Mouse (Mus musculus): ENCODE measurements around the gene Gngt2. TPM values are rescaled to one million over a fixed set of nuclear protein-coding genes. Genes with fewer than 3 reads are reported as not detected.

Gene Gngt2
- polyA plus RNA-seq, 1 experiment from 2014 or later, result 9.2 TPM

GRCm38 (mm10) chr11:95807884-95808283 is 29.1 kb upstream of the Gngt2 start:
- no peak overlapping the region for H3K4me3 ChIP-seq (ENCODE audit: low read depth, low read length)
- H3K36me3 ChIP-seq (replicated peaks; ENCODE audit: control insufficient read depth, insufficient read depth, low read depth, low read length), result no peaks in the 10 kb centered on the region
- ATAC-seq (replicated peaks; ENCODE audit: insufficient number of reproducible peaks, low FRiP score, low TSS enrichment, low read depth), result no peak
- H3K9ac ChIP-seq (replicated peaks; ENCODE audit: low read length), result no peak overlapping the region
- H3K27me3 ChIP-seq (ENCODE audit: control insufficient read depth, insufficient read depth, low read length), result no peaks in the 10 kb centered on the region
- no peak overlapping the region for H3K27ac ChIP-seq (replicated peaks; ENCODE audit: low read depth, low read length)
- H3K4me2 ChIP-seq (ENCODE audit: low read depth, low read length), result no peak overlapping the region
- WGBS, result 90% methylated on average over 5 of the region's 5 CpGs
- H3K4me1 ChIP-seq (ENCODE audit: control insufficient read depth, insufficient read depth, low read length), result no peaks in the 10 kb centered on the region
- DNase-seq (ENCODE audit: low spot score), result no peak
- H3K9me3 ChIP-seq (replicated peaks; ENCODE audit: control insufficient read depth, low read length), result no peaks in the 10 kb centered on the region

DNA sequence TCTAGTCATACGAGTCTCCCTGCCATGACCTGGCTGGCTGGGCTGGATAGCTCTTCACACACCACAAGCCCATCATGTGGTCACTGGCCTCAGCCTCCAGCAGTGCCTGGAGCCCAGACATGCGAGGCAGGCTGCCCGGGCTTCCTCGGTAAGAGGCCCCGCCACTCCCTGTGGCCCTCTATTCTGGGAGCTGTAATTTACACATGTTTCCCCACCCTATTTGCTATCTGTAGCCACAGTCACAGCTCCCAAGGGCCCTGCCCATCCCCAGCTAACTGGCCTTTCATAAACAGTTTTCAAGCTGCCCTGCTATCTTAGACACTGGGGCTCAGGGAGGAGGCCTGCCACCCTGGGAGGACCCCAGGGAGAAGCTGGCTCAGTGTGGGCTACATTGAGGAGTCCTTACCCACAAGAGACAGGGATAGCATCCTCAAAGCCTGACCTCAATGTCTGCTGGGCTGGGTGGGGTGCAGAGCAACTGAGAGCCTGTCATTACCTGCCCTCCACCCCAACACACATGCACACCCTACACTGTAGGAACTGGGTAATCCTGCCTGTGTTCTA is 28.5 kb upstream of the Gngt2 start:
- Histone ChIP-seq H3K27ac (replicated peaks; ENCODE audit: low read depth, low read length) (no peak overlapping the region), H3K9ac (replicated peaks; ENCODE audit: low read length) (no peak overlapping the region), H3K4me2 (ENCODE audit: low read depth, low read length) (no peak overlapping the region), H3K4me3 (ENCODE audit: low read depth, low read length) (no peak overlapping the region), H3K27me3 (ENCODE audit: control insufficient read depth, insufficient read depth, low read length) (no peaks in the 10 kb centered on the region), H3K36me3 (replicated peaks; ENCODE audit: control insufficient read depth, insufficient read depth, low read depth, low read length) (no peaks in the 10 kb centered on the region), H3K4me1 (ENCODE audit: control insufficient read depth, insufficient read depth, low read length) (no peaks in the 10 kb centered on the region), H3K9me3 (replicated peaks; ENCODE audit: control insufficient read depth, low read length) (no peaks in the 10 kb centered on the region)
- ATAC-seq (replicated peaks; ENCODE audit: insufficient number of reproducible peaks, low FRiP score, low TSS enrichment, low read depth) (no peak; the same call in 1 of the 2 replicates), DNase-seq (ENCODE audit: low spot score) (no peak)
- 74% methylated on average over 5 of the region's 5 CpGs for WGBS

DNA sequence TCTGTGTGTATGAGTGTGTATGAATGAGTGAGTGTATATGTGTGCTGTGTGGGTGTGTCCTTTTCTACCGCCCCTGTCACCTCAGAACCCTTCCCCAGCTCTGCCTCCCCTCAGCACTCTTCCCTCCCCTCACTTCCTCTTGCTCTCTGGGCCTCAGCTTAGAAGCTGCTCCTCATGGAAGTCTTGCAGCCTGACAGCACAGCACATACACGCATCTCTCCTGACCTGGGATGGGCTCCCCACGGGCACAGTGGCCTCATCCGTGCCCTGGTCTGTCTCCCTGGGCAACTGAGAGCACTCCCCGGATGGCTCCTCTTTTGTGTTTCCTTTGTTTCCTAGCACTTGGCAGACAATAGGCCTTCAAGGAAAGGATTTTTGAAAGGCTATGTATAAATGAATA is 27.4 kb upstream of the Gngt2 start:
- DNase-seq (ENCODE audit: low spot score) (no peak), ATAC-seq (replicated peaks; ENCODE audit: insufficient number of reproducible peaks, low FRiP score, low TSS enrichment, low read depth) (no peak)
- Histone ChIP-seq H3K4me3 (ENCODE audit: low read depth, low read length) (no peak overlapping the region), H3K4me2 (ENCODE audit: low read depth, low read length) (no peak overlapping the region), H3K4me1 (ENCODE audit: control insufficient read depth, insufficient read depth, low read length) (no peaks in the 10 kb centered on the region), H3K27ac (replicated peaks; ENCODE audit: low read depth, low read length) (no peak overlapping the region), H3K27me3 (ENCODE audit: control insufficient read depth, insufficient read depth, low read length) (no peaks in the 10 kb centered on the region), H3K9ac (replicated peaks; ENCODE audit: low read length) (no peak overlapping the region), H3K9me3 (replicated peaks; ENCODE audit: control insufficient read depth, low read length) (no peaks in the 10 kb centered on the region), H3K36me3 (replicated peaks; ENCODE audit: control insufficient read depth, insufficient read depth, low read depth, low read length) (no peaks in the 10 kb centered on the region)
- WGBS, result 36% methylated on average over 5 of the region's 5 CpGs

DNA sequence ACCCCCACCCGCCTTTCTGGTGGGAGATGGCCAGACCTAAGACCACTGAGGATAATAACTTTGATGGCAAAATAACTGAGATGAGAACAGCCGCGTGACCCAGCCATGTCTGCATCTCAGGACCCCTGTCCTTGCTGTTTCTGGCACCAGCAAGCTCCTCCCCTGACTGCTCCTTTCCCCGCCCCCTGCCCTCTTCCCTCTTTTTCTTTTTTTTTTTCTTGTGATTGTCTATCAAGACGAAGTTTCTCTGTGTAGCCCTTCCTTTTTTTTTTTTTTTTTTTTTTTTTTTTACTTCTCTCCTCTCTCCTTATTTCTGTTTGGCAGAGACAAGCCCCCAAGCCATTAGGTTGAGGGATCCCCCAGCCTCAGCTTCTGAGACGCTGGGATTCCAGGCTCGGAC is 26.2 kb upstream of the Gngt2 start:
- Histone ChIP-seq H3K9ac (replicated peaks; ENCODE audit: low read length) (no peak overlapping the region), H3K4me3 (ENCODE audit: low read depth, low read length) (no peak overlapping the region), H3K9me3 (replicated peaks; ENCODE audit: control insufficient read depth, low read length) (no peaks in the 10 kb centered on the region), H3K4me2 (ENCODE audit: low read depth, low read length) (no peak overlapping the region), H3K27ac (replicated peaks; ENCODE audit: low read depth, low read length) (no peak overlapping the region), H3K36me3 (replicated peaks; ENCODE audit: control insufficient read depth, insufficient read depth, low read depth, low read length) (no peaks in the 10 kb centered on the region), H3K27me3 (ENCODE audit: control insufficient read depth, insufficient read depth, low read length) (no peaks in the 10 kb centered on the region), H3K4me1 (ENCODE audit: control insufficient read depth, insufficient read depth, low read length) (no peaks in the 10 kb centered on the region)
- 54% methylated on average over 7 of the region's 7 CpGs for WGBS
- no peak for DNase-seq (ENCODE audit: low spot score)
- no peak for ATAC-seq (replicated peaks; ENCODE audit: insufficient number of reproducible peaks, low FRiP score, low TSS enrichment, low read depth)

- no peaks in the 10 kb centered on the region for H3K9me3 ChIP-seq (replicated peaks; ENCODE audit: control insufficient read depth, low read length)
- H3K9ac ChIP-seq (replicated peaks; ENCODE audit: low read length), result no peak overlapping the region
- no peaks in the 10 kb centered on the region for H3K36me3 ChIP-seq (replicated peaks; ENCODE audit: control insufficient read depth, insufficient read depth, low read depth, low read length)
- no peaks in the 10 kb centered on the region for H3K4me1 ChIP-seq (ENCODE audit: control insufficient read depth, insufficient read depth, low read length)
- 84% methylated on average over 6 of the region's 6 CpGs for WGBS
- H3K27me3 ChIP-seq (ENCODE audit: control insufficient read depth, insufficient read depth, low read length), result no peaks in the 10 kb centered on the region
- no peak overlapping the region for H3K27ac ChIP-seq (replicated peaks; ENCODE audit: low read depth, low read length)
- H3K4me3 ChIP-seq (ENCODE audit: low read depth, low read length), result no peak overlapping the region
- H3K4me2 ChIP-seq (ENCODE audit: low read depth, low read length), result no peak overlapping the region
- DNase-seq (ENCODE audit: low spot score), result no peak
- ATAC-seq (replicated peaks; ENCODE audit: insufficient number of reproducible peaks, low FRiP score, low TSS enrichment, low read depth), result no peak
Measured at GRCm38 (mm10) chr11:95811741-95812140, 25.3 kb upstream of the Gngt2 start.

DNA sequence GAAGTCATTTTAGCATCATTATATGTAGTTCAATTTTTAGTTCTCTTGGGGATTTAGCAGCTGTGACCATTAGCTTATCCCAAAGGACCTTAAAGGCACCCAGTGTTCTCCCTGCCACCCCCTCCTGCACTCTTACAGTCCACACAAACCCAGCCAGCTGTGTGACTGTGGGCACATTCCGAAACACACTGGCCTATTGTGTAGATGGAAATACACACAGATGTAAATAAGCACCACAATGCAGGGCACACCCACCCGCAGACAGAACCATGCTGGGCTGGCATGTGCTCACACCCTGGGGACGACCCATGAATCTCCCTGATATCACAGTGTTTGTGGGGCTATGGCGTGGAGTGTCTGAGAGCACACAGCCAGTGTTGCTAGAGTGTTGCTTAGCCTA is 24.8 kb upstream of the Gngt2 start:
- Histone ChIP-seq H3K4me1 (ENCODE audit: control insufficient read depth, insufficient read depth, low read length) (no peaks in the 10 kb centered on the region), H3K27me3 (ENCODE audit: control insufficient read depth, insufficient read depth, low read length) (no peaks in the 10 kb centered on the region), H3K4me3 (ENCODE audit: low read depth, low read length) (no peak overlapping the region), H3K4me2 (ENCODE audit: low read depth, low read length) (no peak overlapping the region), H3K9me3 (replicated peaks; ENCODE audit: control insufficient read depth, low read length) (no peaks in the 10 kb centered on the region), H3K9ac (replicated peaks; ENCODE audit: low read length) (no peak overlapping the region), H3K36me3 (replicated peaks; ENCODE audit: control insufficient read depth, insufficient read depth, low read depth, low read length) (no peaks in the 10 kb centered on the region), H3K27ac (replicated peaks; ENCODE audit: low read depth, low read length) (no peak overlapping the region)
- WGBS, result 75% methylated on average over 4 of the region's 4 CpGs
- DNase-seq (ENCODE audit: low spot score) (no peak), ATAC-seq (replicated peaks; ENCODE audit: insufficient number of reproducible peaks, low FRiP score, low TSS enrichment, low read depth) (no peak)

DNA sequence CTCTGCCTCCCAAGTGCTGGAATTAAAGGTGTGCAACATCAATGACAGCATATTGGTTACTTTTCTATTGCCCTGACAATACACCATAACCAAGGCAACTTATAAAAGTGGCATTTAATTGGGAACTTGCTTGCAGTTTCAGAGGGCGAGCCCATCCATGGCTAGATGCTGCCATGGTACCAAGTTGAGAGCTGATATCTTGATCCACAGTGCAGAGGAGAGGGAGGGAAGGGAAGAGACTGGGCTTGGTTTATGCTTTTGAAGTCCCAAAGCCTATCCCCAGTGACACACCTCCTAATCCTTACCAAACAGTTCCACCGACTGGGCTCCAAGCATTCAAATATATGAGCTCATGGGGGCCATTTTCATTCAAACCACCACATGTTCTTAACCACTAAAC is 22.9 kb upstream of the Gngt2 start:
- no peaks in the 10 kb centered on the region for H3K27me3 ChIP-seq (ENCODE audit: control insufficient read depth, insufficient read depth, low read length)
- no peak for DNase-seq (ENCODE audit: low spot score)
- H3K9me3 ChIP-seq (replicated peaks; ENCODE audit: control insufficient read depth, low read length), result no peaks in the 10 kb centered on the region
- ATAC-seq (replicated peaks; ENCODE audit: insufficient number of reproducible peaks, low FRiP score, low TSS enrichment, low read depth), result no peak
- H3K4me2 ChIP-seq (ENCODE audit: low read depth, low read length), result no peak overlapping the region
- whole genome bisulfite sequencing, result 89% methylated on average over 2 of the region's 2 CpGs
- H3K27ac ChIP-seq (replicated peaks; ENCODE audit: low read depth, low read length), result no peak overlapping the region
- H3K36me3 ChIP-seq (replicated peaks; ENCODE audit: control insufficient read depth, insufficient read depth, low read depth, low read length), result no peaks in the 10 kb centered on the region
- no peak overlapping the region for H3K9ac ChIP-seq (replicated peaks; ENCODE audit: low read length)
- H3K4me3 ChIP-seq (ENCODE audit: low read depth, low read length), result no peak overlapping the region
- H3K4me1 ChIP-seq (ENCODE audit: control insufficient read depth, insufficient read depth, low read length), result no peaks in the 10 kb centered on the region

DNA sequence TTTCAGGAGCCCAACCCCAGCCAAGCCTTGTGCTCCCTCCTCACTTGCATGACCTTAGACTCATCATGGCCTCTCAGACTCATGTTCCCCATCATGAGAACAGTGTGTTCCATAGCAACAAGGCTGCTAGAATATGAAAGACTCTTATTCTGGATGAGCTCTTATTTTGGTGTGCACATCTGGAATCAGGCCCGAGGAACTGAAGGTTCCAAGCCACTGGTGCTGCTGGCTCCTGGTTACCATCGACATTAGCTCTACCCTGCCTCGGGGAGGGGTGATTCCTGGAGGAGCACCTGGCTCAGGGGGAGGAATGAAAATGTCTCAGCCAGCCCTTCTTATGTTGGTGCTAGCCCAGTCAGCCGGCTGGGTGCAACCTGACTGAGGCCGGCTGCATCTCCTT is 22.2 kb upstream of the Gngt2 start:
- Histone ChIP-seq H3K4me1 (ENCODE audit: control insufficient read depth, insufficient read depth, low read length) (no peaks in the 10 kb centered on the region), H3K9me3 (replicated peaks; ENCODE audit: control insufficient read depth, low read length) (no peaks in the 10 kb centered on the region), H3K27ac (replicated peaks; ENCODE audit: low read depth, low read length) (no peak overlapping the region), H3K4me3 (ENCODE audit: low read depth, low read length) (no peak overlapping the region), H3K36me3 (replicated peaks; ENCODE audit: control insufficient read depth, insufficient read depth, low read depth, low read length) (no peaks in the 10 kb centered on the region), H3K27me3 (ENCODE audit: control insufficient read depth, insufficient read depth, low read length) (no peaks in the 10 kb centered on the region), H3K9ac (replicated peaks; ENCODE audit: low read length) (no peak overlapping the region), H3K4me2 (ENCODE audit: low read depth, low read length) (no peak overlapping the region)
- WGBS, result 73% methylated on average over 5 of the region's 5 CpGs
- no peak for DNase-seq (ENCODE audit: low spot score)
- no peak for ATAC-seq (replicated peaks; ENCODE audit: insufficient number of reproducible peaks, low FRiP score, low TSS enrichment, low read depth)

Measured in embryonic facial prominence, embryonic 11.5 days (tissue).